In the genomic region with DNA sequence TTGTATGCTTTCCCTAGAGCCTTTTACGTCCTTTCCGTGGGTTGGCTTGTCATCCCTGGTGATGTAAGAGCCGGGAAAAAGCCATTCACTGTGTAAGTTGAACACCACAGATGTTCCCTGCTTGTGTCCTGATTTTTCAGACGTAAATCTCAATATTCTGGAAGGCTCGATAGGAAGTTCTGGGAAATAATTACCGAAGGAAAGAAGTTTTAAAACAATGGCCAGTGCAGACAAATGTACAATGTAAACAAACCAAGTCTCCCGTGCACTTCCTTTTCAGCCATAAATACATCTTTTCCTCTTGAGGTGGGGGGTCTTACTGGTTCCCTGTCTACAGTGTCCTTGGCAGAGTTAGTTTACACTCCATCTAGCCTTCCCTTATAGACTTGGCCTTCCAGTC, we compare ENCODE assay signal across 25 mouse cellular contexts.
A peak's percentile ranks its signal among the peaks of the same experiment; 100 is the strongest.
DNase-seq lines count a peak whose midpoint lies in the region; ATAC-seq and TF ChIP-seq lines count a peak whose summit lies in the region.
"Had no signal": no experiment of that assay in that cellular context is flagged by ENCODE, and none has a peak within 500 bp of the region (broad histone marks: within the 10 kb centered on the region; RNA-seq: fewer than 3 reads in every experiment).

No protein-coding gene starts in this region.

- no peak overlapping the region for H3K9ac ChIP-seq in heart, embryonic 16.5 days (ENCODE audit: low read length)
- no peak overlapping the region for H3K9ac ChIP-seq in heart, adult 2 months (ENCODE audit: low read depth, low read length)
- H3K9ac ChIP-seq in kidney, embryonic 16.5 days (replicated peaks; ENCODE audit: low read length): no peak overlapping the region
- no peak overlapping the region for H3K9ac ChIP-seq in lung, postnatal 0 days (replicated peaks; ENCODE audit: low read depth)
- H3K9ac ChIP-seq: embryonic facial prominence, embryonic 15.5 days; forebrain, embryonic 12.5 days; forebrain, postnatal 0 days; heart, embryonic 12.5 days; hindbrain, embryonic 13.5 days; limb, embryonic 13.5 days had no signal

- H3K4me2 ChIP-seq in heart, embryonic 16.5 days (ENCODE audit: low read depth, low read length): no peak overlapping the region
- no peak overlapping the region for H3K4me2 ChIP-seq in kidney, embryonic 16.5 days (replicated peaks; ENCODE audit: low read depth, low read length)
- H3K4me2 ChIP-seq in lung, postnatal 0 days (replicated peaks; ENCODE audit: low read depth, low read length): no peak overlapping the region
- H3K4me2 ChIP-seq: embryonic facial prominence, embryonic 15.5 days; forebrain, embryonic 12.5 days; heart, embryonic 12.5 days; hindbrain, embryonic 13.5 days; limb, embryonic 13.5 days; liver, embryonic 11.5 days had no signal

- no peak for TF ChIP-seq EP300 in heart, adult 2 months (IDR thresholded peaks at IDR 0.05; ENCODE audit: insufficient read depth, low read depth, low read length)
- TF ChIP-seq EP300 in lung, postnatal 0 days (IDR thresholded peaks at IDR 0.05): peak; percentile 96

- no peaks in the 10 kb centered on the region for H3K9me3 ChIP-seq in heart, embryonic 16.5 days (replicated peaks; ENCODE audit: control insufficient read depth, low read length)
- no peaks in the 10 kb centered on the region for H3K9me3 ChIP-seq in kidney, embryonic 16.5 days (ENCODE audit: low read length)
- H3K9me3 ChIP-seq in lung, postnatal 0 days (ENCODE audit: low read length): no peaks in the 10 kb centered on the region
- H3K9me3 ChIP-seq: embryonic facial prominence, embryonic 15.5 days; heart, embryonic 12.5 days; hindbrain, embryonic 13.5 days; limb, embryonic 13.5 days had no signal

- peak; percentile 41 for DNase-seq in embryo, embryonic 11 days
- DNase-seq in embryo, embryonic 10.5 days (ENCODE audit: low spot score): no peak
- DNase-seq in heart, adult 2 months: no peak
- no peak for DNase-seq in kidney, postnatal 4 days
- DNase-seq in lung, postnatal 0 days (ENCODE audit: low spot score): peak; percentile 59
- no peak for DNase-seq in lung, postnatal 25 days (ENCODE audit: low spot score)
- DNase-seq: adrenal gland, adult 8-10 months; cerebellum, adult 8-10 months; cerebellum, postnatal 25 days; forebrain, postnatal 0 days; gastrocnemius, postnatal 14 days; heart, postnatal 4 days; kidney, adult 2 months; kidney, postnatal 25 days; midbrain, embryonic 14.5 days had no signal

- TF ChIP-seq POLR2A in heart, adult 2 months (IDR thresholded peaks at IDR 0.05; ENCODE audit: insufficient read depth, low read depth, low read length): no peak

- H3K27me3 ChIP-seq in heart, embryonic 16.5 days (ENCODE audit: control insufficient read depth, insufficient read depth, low read length): no peaks in the 10 kb centered on the region
- H3K27me3 ChIP-seq in heart, adult 2 months (ENCODE audit: control insufficient read depth, insufficient read depth, low read length): no peaks in the 10 kb centered on the region
- H3K27me3 ChIP-seq in kidney, embryonic 16.5 days (ENCODE audit: insufficient read depth, low read length): no peaks in the 10 kb centered on the region
- no peaks in the 10 kb centered on the region for H3K27me3 ChIP-seq in lung, postnatal 0 days (replicated peaks; ENCODE audit: insufficient read depth, low read length)
- H3K27me3 ChIP-seq: embryonic facial prominence, embryonic 15.5 days; forebrain, embryonic 12.5 days; heart, embryonic 12.5 days; hindbrain, embryonic 13.5 days; limb, embryonic 13.5 days had no signal

- no peaks in the 10 kb centered on the region for H3K79me2 ChIP-seq in heart, adult 2 months (replicated peaks; ENCODE audit: control insufficient read depth, insufficient read depth, low read length)

- H3K4me1 ChIP-seq in heart, embryonic 16.5 days (ENCODE audit: control insufficient read depth, insufficient read depth, low read length): peaks cover 9% of the 10 kb centered on the region; the same call in 1 of the 2 replicates
- H3K4me1 ChIP-seq in heart, adult 2 months (ENCODE audit: control insufficient read depth, insufficient read depth, low read length): no peaks in the 10 kb centered on the region
- H3K4me1 ChIP-seq in kidney, embryonic 16.5 days (ENCODE audit: insufficient read depth, low read length): peaks cover 17% of the 10 kb centered on the region
- H3K4me1 ChIP-seq in lung, postnatal 0 days (ENCODE audit: insufficient read depth, low read depth, low read length): peaks cover 7% of the 10 kb centered on the region; the same call in 1 of the 2 replicates

- H3K36me3 ChIP-seq in heart, embryonic 16.5 days (ENCODE audit: control insufficient read depth, insufficient read depth): no peaks in the 10 kb centered on the region
- no peaks in the 10 kb centered on the region for H3K36me3 ChIP-seq in heart, adult 2 months (ENCODE audit: control insufficient read depth, insufficient read depth, low read length)
- H3K36me3 ChIP-seq in kidney, embryonic 16.5 days (ENCODE audit: insufficient read depth, low read length): no peaks in the 10 kb centered on the region
- no peaks in the 10 kb centered on the region for H3K36me3 ChIP-seq in lung, postnatal 0 days (ENCODE audit: insufficient read depth, low read length)
- H3K36me3 ChIP-seq: embryonic facial prominence, embryonic 15.5 days; forebrain, embryonic 12.5 days; G1E; heart, embryonic 12.5 days; hindbrain, embryonic 13.5 days; limb, embryonic 13.5 days had no signal

- 51% methylated on average over 7 of the region's 7 CpGs for WGBS in heart, embryonic 16.5 days
- WGBS in heart, adult 2 months: 39% methylated on average over 7 of the region's 7 CpGs
- WGBS in kidney, embryonic 16.5 days: 23% methylated on average over 7 of the region's 7 CpGs
- WGBS in lung, postnatal 0 days: 27% methylated on average over 7 of the region's 7 CpGs

- TF ChIP-seq CTCF in heart, adult 2 months (IDR thresholded peaks at IDR 0.05): no peak
- no peak for TF ChIP-seq CTCF in lung, postnatal 0 days (IDR thresholded peaks at IDR 0.05)

- intact Hi-C loops in heart, adult 2 months (cut with DNase I): loop anchor here (5.0 kb wide), 3 partner anchors 267 to 367 kb away; no protein-coding TSS in a partner anchor

- H3K27ac ChIP-seq in heart, embryonic 16.5 days (ENCODE audit: low read length): 0 out of 2 replicates have a peak overlapping the region, but pooled peaks have one; percentile 23
- no peak overlapping the region for H3K27ac ChIP-seq in heart, adult 2 months
- H3K27ac ChIP-seq in kidney, embryonic 16.5 days (ENCODE audit: low read length): peak overlapping the region; percentile 37; the same call in 1 of the 2 replicates
- H3K27ac ChIP-seq in lung, postnatal 0 days (ENCODE audit: low read length): no peak overlapping the region
- H3K27ac ChIP-seq: embryonic facial prominence, embryonic 15.5 days; forebrain, embryonic 12.5 days; hindbrain, embryonic 13.5 days; limb, embryonic 13.5 days; macrophage had no signal

- no peak for ATAC-seq in heart, embryonic 16.5 days (replicated peaks; ENCODE audit: extremely low read depth, insufficient read depth, low FRiP score)
- peak; percentile 39; the same call in 1 of the 2 replicates for ATAC-seq in kidney, embryonic 16.5 days (ENCODE audit: low FRiP score, low TSS enrichment)
- ATAC-seq in lung, postnatal 0 days: peak; percentile 86
- ATAC-seq: forebrain, postnatal 0 days had no signal

- no peak overlapping the region for H3K4me3 ChIP-seq in heart, embryonic 16.5 days (ENCODE audit: low read length)
- no peak overlapping the region for H3K4me3 ChIP-seq in heart, adult 2 months
- no peak overlapping the region for H3K4me3 ChIP-seq in kidney, embryonic 16.5 days (ENCODE audit: low read length)
- no peak overlapping the region for H3K4me3 ChIP-seq in lung, postnatal 0 days (ENCODE audit: low read depth, low read length)
- H3K4me3 ChIP-seq: embryonic facial prominence, embryonic 15.5 days; forebrain, embryonic 12.5 days; heart, embryonic 12.5 days; hindbrain, embryonic 13.5 days; limb, embryonic 13.5 days had no signal

Comparison
In these comparisons a context has a peak if more than half of its experiments do, and no peak if none do; other contexts are left out.
1. DNase-seq: peak in embryo, embryonic 11 days (single experiment) and lung, postnatal 0 days (single experiment); none in embryo, embryonic 10.5 days (single experiment), heart, adult 2 months (0 of 2), kidney, postnatal 4 days (0 of 2) and lung, postnatal 25 days (single experiment).
2. H3K27ac ChIP-seq: peak in heart, embryonic 16.5 days (single experiment) and kidney, embryonic 16.5 days (single experiment); none in heart, adult 2 months (single experiment) and lung, postnatal 0 days (single experiment).